Mouse (Mus musculus) MEL-GATA-1-ER (cell line): Measurements from ENCODE around the gene Epb41.

Experiments used
- DNase-seq: peaks from one replicate; pipeline ENCODE4 v3.0.0-alpha.2; 2012; ENCODE audit warnings: low read depth; ENCODE audit errors: extremely low read depth

Gene Epb41

DNA sequence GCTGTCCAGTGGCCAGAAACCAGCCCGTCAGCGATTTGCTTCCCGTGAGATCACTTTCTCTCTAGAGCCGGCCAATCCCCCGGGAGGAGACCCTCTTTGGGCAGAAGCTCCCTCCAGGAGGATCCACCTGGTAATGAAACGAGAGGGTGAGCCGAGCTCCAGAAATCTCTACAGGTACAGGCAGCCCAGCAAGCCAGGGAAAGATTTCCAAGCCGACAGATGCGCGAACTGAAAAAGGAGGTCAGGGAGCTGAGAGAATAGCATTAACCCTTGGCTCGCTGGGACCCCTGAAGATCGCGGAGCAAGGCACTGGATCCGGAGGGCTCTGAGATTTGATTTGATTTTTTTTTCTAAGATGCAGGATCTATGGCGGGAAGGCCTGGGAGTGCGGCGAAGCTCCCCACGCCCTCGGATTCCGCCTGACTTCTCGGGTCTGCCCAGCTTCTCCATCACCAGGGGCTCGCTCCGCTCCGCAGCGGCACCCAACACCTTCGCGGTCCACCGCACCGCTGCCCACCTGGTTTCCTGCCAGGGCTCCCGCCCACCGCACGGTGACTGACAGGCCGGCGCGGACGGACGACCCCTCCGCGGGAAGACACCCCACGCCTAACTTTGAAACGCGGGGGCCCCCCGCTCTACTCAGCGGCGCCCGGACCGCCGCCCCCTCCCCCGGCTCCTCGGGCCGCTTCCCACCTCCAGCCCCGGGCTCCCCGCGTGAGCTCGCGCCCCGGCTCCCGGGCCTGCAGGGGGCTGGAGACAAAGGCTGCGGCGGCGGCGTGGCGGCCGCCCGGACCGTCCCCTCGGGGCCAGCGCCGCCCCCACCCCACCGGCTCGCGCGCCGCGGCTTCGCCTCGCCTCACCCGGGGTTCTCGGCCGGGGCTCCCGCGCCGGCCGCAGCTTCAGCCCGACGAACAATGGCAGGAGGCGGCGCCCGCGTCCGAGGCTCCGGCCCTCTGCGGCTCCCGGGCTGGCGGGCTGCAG lies 26.8 kb downstream of the Epb41 start:
- DNase-seq = no peak

DNA sequence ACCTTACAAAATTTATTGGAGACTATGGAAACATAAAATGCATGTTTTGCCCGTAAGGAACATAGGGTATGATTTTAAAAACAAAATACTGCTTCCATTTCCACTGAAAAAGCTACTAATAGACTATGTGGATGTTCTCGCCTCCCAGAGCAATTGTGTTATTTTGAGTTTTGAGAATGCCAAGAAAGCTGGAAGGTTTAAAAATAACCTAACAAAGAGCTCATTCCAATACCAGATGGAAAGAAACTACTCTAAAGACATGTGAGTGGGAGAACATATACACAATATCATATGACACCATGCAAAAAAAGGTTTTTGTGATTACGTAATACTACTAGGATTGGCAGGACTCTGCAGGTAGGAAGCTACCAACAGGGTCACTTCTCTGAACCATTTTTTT lies 31.4 kb downstream of the Epb41 start:
- no peak for DNase-seq

GRCm38 (mm10) chr4:132041471-132042332 lies 33.4 kb downstream of the Epb41 start:
- DNase-seq = no peak

DNA sequence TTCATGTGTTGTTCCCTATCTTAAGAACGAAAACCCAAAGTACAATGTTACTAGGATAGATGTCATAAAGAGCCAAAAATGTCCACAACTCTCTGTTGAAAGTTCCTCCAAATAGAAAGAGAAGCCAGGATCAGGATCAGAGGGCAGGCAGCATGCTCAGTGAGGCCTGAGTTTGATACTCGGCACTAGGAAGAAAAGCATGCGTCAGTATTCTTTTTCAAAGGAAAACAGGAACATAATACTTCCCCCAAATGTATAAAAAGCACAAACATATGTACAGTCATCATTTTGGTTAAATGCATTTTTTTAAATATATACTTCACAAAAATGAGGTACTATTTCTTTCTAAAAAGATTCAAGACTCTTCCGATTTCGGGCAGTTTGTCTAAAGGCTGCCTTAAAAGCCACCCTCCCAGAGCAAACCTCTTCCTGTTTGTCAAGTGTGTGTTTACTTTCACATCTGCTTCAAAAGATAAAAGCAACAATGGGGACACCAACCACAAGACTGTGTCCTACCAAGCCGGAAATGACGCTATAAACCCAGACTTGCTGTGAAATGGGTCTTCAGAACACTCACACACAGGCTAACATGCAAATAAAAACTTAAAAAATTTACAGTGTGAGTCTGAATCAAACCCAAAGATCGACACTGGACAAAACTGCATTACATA lies 35.0 kb downstream of the Epb41 start:
- DNase-seq = peak; percentile 86

DNA sequence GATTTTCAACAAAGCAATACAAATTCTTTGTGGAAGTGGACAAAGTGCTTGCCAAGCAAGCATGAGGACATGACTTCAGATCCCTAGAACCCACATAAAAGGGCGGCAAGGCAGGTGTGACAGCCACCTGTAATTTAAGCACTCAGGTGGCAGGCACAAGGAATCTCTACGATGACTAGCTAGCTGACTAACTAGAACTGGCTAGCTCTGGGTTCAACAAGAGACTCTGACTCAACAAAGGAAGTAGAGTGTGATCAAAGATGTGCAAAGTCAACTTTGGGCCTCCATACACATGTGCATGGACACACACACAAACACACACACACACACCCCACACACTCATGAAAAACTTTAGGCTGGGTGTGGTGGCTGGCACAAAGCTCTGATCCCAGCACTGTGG lies 35.6 kb downstream of the Epb41 start:
- no peak for DNase-seq

GRCm38 (mm10) chr4:132038809-132039208 lies 36.3 kb downstream of the Epb41 start:
- DNase-seq = no peak

- DNase-seq = no peak
Observed at GRCm38 (mm10) chr4:132037991-132038390, 37.1 kb downstream of the Epb41 start.

- DNase-seq = no peak
Observed at GRCm38 (mm10) chr4:132037137-132037536, 38.0 kb downstream of the Epb41 start.

DNA sequence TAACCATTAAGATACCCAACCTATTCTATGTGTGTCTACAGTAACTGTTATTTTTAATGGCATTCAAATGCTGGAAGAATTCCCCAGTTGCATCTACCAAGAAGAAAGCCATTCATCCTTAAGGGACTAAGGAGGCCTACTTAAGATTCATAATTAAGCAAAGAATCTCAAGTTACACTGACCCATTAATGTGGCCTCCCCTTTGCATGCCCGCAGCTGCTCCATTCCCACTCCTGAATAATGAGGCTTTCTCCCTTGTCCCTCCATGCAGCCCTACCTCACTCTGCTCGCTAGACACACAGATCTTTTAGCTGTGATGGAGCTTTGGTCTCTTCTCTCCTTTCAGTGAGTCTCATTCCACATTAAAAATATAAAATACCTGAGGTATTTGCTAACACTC lies 40.9 kb downstream of the Epb41 start:
- DNase-seq = no peak

DNA sequence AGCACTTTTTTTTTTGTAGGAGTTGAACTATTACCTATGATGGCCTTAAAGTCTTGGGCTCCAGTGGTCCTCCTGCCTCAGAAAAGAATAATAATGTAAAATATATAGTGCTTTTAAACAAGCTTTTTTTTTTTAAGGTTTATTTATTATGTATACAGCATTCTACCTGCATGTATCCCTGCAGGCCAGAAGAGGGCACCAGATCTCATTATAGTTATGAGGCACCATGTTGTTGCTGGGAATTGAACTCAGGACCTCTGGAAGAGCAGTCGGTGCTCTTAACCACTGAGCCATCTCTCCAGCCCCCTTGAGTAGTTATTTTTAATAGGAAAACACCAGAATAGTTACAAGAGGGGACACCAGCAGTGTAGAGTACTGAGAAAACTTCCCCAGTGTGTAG lies 41.9 kb downstream of the Epb41 start:
- no peak for DNase-seq

GRCm38 (mm10) chr4:132029851-132030741 lies 45.0 kb downstream of the Epb41 start:
- no peak for DNase-seq

- DNase-seq = no peak
Observed at GRCm38 (mm10) chr4:132027806-132028205, 47.3 kb downstream of the Epb41 start.

DNA sequence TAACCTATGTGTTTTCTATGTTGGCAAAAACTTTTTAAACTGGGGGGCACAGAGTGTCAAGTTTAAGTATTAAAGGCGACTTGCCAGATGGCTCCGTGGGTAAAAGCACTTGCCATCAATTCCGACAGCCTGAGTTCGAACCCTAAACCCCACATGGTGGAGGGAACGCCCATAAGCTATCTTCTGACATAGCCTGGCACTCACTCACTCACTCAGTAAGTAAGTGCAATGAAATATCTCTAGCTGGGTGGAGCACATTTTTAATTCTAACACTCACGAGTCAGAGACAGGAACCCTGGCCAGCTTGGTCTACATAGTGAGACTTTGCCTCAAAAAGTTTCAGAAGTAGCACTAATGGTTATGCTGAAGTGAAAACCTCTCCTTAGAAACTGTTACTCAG lies 48.0 kb downstream of the Epb41 start:
- no peak for DNase-seq

DNA sequence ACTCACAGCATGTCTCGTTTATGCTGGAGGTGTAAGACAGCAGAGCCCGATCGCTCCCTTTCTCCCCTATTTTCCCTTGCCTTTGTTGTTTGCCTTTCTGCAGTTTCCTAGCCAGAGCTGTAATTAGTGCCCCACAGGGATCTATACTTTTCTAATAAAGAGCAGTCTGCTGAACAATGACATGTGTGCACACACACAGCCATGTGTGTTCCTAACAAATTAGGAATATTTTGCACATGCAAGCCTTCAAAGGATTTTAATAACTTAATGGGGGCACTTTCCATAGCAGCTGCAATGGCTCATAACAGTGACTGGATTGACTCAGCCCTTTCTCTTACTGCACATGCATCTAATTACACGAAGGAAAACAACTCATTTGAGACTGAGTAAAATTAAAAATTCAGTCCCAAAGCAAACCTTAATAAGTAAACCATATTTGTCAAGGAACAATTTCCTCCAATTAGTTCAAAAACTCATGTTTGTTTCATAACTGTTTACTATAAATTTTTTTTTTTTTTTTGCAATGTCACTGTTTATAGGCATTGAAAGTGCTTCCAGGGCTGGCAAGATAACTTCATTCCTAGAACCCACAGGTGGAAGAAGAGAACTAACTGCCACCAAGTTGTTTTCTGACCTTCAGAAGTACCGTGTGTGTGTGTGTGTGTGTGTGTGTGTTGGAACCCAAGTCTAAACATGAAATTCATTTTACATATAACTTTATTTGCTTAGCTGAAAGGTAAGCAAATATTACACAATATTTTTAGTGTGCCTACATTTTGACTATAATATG lies 49.2 kb downstream of the Epb41 start:
- DNase-seq = no peak

- no peak for DNase-seq
Observed at GRCm38 (mm10) chr4:132025264-132025663, 49.9 kb downstream of the Epb41 start.

DNA sequence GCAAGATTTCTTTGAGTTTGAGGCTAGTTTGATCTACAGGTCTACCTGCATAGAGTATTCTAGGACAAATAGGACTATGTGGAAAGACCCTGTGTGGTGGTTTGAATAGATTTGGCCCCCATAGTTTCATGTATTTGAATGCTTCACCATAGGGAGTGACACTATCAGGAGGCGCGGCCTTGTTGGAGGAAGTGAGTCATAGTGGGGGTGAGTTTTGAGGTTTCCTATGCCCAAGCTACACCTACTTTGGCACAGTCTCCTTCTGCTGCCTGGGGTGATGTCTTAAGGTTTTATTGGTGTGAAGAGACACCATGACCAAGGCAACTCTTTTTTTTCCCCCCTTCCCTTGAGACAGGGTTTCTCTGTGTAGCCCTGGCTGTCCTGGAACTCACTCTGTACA lies 51.3 kb downstream of the Epb41 start:
- DNase-seq = no peak

DNA sequence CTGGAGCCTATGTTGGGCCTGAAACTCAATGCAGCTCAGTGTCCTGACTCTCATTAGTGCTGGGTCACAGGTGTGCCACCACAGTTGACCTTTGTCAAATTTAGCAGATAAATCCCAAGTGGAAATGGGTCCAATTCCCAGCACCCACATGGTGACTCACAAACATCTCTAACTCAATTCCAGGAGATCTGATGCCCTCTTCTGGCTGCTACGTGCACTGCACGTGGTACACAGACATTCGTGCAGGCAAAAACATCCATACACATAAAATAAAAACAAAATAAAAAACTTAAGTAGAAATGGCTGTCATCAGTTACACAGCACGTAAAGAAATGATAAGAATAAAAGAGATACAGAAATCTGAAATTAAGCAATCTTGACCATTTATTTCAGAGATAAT lies 52.5 kb downstream of the Epb41 start:
- DNase-seq = no peak

DNA sequence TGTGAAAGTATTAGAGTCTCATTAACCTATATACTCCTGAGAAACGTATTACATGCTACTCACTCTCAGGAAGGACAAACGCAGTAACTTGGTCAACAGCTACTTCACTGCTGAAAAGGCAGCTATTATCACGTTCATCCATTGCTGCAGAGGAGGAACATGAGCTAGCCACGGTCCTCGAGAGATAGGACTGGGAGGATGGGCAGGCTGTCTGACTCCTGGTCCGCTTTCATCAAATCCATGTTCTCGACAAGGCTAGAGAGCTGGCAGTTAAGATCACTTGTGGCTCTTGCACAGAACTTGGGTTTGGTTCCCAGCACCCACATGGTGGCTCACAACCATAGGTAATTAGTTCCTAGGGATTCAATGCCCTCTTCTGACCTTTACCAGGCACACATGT lies 53.2 kb downstream of the Epb41 start:
- no peak for DNase-seq

- DNase-seq = no peak
Observed at GRCm38 (mm10) chr4:132018547-132018946, 56.6 kb downstream of the Epb41 start.

- no peak for DNase-seq
Observed at GRCm38 (mm10) chr4:132015374-132015773, 59.7 kb downstream of the Epb41 start.
